Mouse (Mus musculus): Measurements from ENCODE around the gene Rin3. TPM values are rescaled to one million over a fixed set of nuclear protein-coding genes. Genes with fewer than 3 reads are reported as not detected.

Gene Rin3
- polyA plus RNA-seq, 1 experiment from 2014 or later = 1.7 TPM

GRCm38 (mm10) chr12:102251985-102252384 is 30.9 kb upstream of the Rin3 start:
- no peaks in the 10 kb centered on the region for H3K27me3 ChIP-seq (replicated peaks; ENCODE audit: control insufficient read depth, insufficient read depth, low read length)
- H3K9ac ChIP-seq (replicated peaks; ENCODE audit: low read depth, low read length) = no peak overlapping the region
- peaks cover 14% of the 10 kb centered on the region for H3K4me1 ChIP-seq (replicated peaks; ENCODE audit: control insufficient read depth, insufficient read depth, low read length)
- H3K27ac ChIP-seq (ENCODE audit: low read length) = no peak overlapping the region
- H3K4me3 ChIP-seq (replicated peaks; ENCODE audit: low read length) = no peak overlapping the region
- no peak overlapping the region for H3K4me2 ChIP-seq (ENCODE audit: low read length)
- 42% methylated on average over 3 of the region's 3 CpGs for WGBS
- no peaks in the 10 kb centered on the region; the same call in 1 of the 2 replicates for H3K9me3 ChIP-seq (ENCODE audit: control insufficient read depth, low read length)
- ATAC-seq = no peak
- no peaks in the 10 kb centered on the region for H3K36me3 ChIP-seq (ENCODE audit: control insufficient read depth, insufficient read depth)

GRCm38 (mm10) chr12:102252525-102252924 is 30.3 kb upstream of the Rin3 start:
- Histone ChIP-seq H3K4me2 (ENCODE audit: low read length) (no peak overlapping the region), H3K4me3 (replicated peaks; ENCODE audit: low read length) (no peak overlapping the region), H3K9me3 (ENCODE audit: control insufficient read depth, low read length) (no peaks in the 10 kb centered on the region; the same call in 1 of the 2 replicates), H3K9ac (replicated peaks; ENCODE audit: low read depth, low read length) (no peak overlapping the region), H3K27ac (ENCODE audit: low read length) (no peak overlapping the region), H3K27me3 (replicated peaks; ENCODE audit: control insufficient read depth, insufficient read depth, low read length) (no peaks in the 10 kb centered on the region), H3K36me3 (ENCODE audit: control insufficient read depth, insufficient read depth) (no peaks in the 10 kb centered on the region), H3K4me1 (replicated peaks; ENCODE audit: control insufficient read depth, insufficient read depth, low read length) (peaks cover 14% of the 10 kb centered on the region)
- ATAC-seq = no peak
- 67% methylated on average over 1 of the region's 1 CpGs for WGBS

GRCm38 (mm10) chr12:102255012-102255411 is 27.8 kb upstream of the Rin3 start:
- peaks cover 12% of the 10 kb centered on the region for H3K4me1 ChIP-seq (replicated peaks; ENCODE audit: control insufficient read depth, insufficient read depth, low read length)
- H3K27ac ChIP-seq (ENCODE audit: low read length) = no peak overlapping the region
- H3K27me3 ChIP-seq (replicated peaks; ENCODE audit: control insufficient read depth, insufficient read depth, low read length) = no peaks in the 10 kb centered on the region
- H3K9me3 ChIP-seq (ENCODE audit: control insufficient read depth, low read length) = no peaks in the 10 kb centered on the region
- H3K4me3 ChIP-seq (replicated peaks; ENCODE audit: low read length) = no peak overlapping the region
- H3K9ac ChIP-seq (replicated peaks; ENCODE audit: low read depth, low read length) = no peak overlapping the region
- ATAC-seq = no peak
- no peaks in the 10 kb centered on the region for H3K36me3 ChIP-seq (ENCODE audit: control insufficient read depth, insufficient read depth)
- no peak overlapping the region for H3K4me2 ChIP-seq (ENCODE audit: low read length)

GRCm38 (mm10) chr12:102258522-102259112 is 24.2 kb upstream of the Rin3 start:
- H3K9me3 ChIP-seq (ENCODE audit: control insufficient read depth, low read length) = no peaks in the 10 kb centered on the region
- 77% methylated on average over 3 of the region's 3 CpGs for WGBS
- H3K4me2 ChIP-seq (ENCODE audit: low read length) = no peak overlapping the region
- no peak overlapping the region for H3K9ac ChIP-seq (replicated peaks; ENCODE audit: low read depth, low read length)
- no peak overlapping the region for H3K27ac ChIP-seq (ENCODE audit: low read length)
- no peak for ATAC-seq
- no peaks in the 10 kb centered on the region for H3K4me1 ChIP-seq (replicated peaks; ENCODE audit: control insufficient read depth, insufficient read depth, low read length)
- H3K27me3 ChIP-seq (replicated peaks; ENCODE audit: control insufficient read depth, insufficient read depth, low read length) = no peaks in the 10 kb centered on the region
- H3K4me3 ChIP-seq (replicated peaks; ENCODE audit: low read length) = no peak overlapping the region
- H3K36me3 ChIP-seq (ENCODE audit: control insufficient read depth, insufficient read depth) = no peaks in the 10 kb centered on the region

- ATAC-seq = no peak
- no peak overlapping the region for H3K9ac ChIP-seq (replicated peaks; ENCODE audit: low read depth, low read length)
- H3K36me3 ChIP-seq (ENCODE audit: control insufficient read depth, insufficient read depth) = no peaks in the 10 kb centered on the region
- H3K27me3 ChIP-seq (replicated peaks; ENCODE audit: control insufficient read depth, insufficient read depth, low read length) = no peaks in the 10 kb centered on the region
- H3K4me2 ChIP-seq (ENCODE audit: low read length) = no peak overlapping the region
- no peaks in the 10 kb centered on the region for H3K4me1 ChIP-seq (replicated peaks; ENCODE audit: control insufficient read depth, insufficient read depth, low read length)
- no peaks in the 10 kb centered on the region for H3K9me3 ChIP-seq (ENCODE audit: control insufficient read depth, low read length)
- H3K27ac ChIP-seq (ENCODE audit: low read length) = no peak overlapping the region
- 75% methylated on average over 8 of the region's 8 CpGs for WGBS
- no peak overlapping the region for H3K4me3 ChIP-seq (replicated peaks; ENCODE audit: low read length)
Measured at GRCm38 (mm10) chr12:102261933-102262396, 20.9 kb upstream of the Rin3 start.

GRCm38 (mm10) chr12:102262809-102263208 is 20.0 kb upstream of the Rin3 start:
- ATAC-seq = no peak
- no peak overlapping the region for H3K4me3 ChIP-seq (replicated peaks; ENCODE audit: low read length)
- no peaks in the 10 kb centered on the region for H3K27me3 ChIP-seq (replicated peaks; ENCODE audit: control insufficient read depth, insufficient read depth, low read length)
- H3K27ac ChIP-seq (ENCODE audit: low read length) = no peak overlapping the region
- no peaks in the 10 kb centered on the region for H3K36me3 ChIP-seq (ENCODE audit: control insufficient read depth, insufficient read depth)
- no peak overlapping the region for H3K4me2 ChIP-seq (ENCODE audit: low read length)
- H3K9ac ChIP-seq (replicated peaks; ENCODE audit: low read depth, low read length) = no peak overlapping the region
- no peaks in the 10 kb centered on the region for H3K4me1 ChIP-seq (replicated peaks; ENCODE audit: control insufficient read depth, insufficient read depth, low read length)
- WGBS = 94% methylated on average over 2 of the region's 2 CpGs
- H3K9me3 ChIP-seq (ENCODE audit: control insufficient read depth, low read length) = no peaks in the 10 kb centered on the region

- Histone ChIP-seq H3K36me3 (ENCODE audit: control insufficient read depth, insufficient read depth) (no peaks in the 10 kb centered on the region), H3K27ac (ENCODE audit: low read length) (no peak overlapping the region), H3K9ac (replicated peaks; ENCODE audit: low read depth, low read length) (no peak overlapping the region), H3K4me3 (replicated peaks; ENCODE audit: low read length) (no peak overlapping the region), H3K4me1 (replicated peaks; ENCODE audit: control insufficient read depth, insufficient read depth, low read length) (no peaks in the 10 kb centered on the region), H3K4me2 (ENCODE audit: low read length) (no peak overlapping the region), H3K27me3 (replicated peaks; ENCODE audit: control insufficient read depth, insufficient read depth, low read length) (no peaks in the 10 kb centered on the region), H3K9me3 (ENCODE audit: control insufficient read depth, low read length) (no peaks in the 10 kb centered on the region)
- ATAC-seq = no peak
Measured at GRCm38 (mm10) chr12:102263249-102263648, 19.6 kb upstream of the Rin3 start.

- WGBS = 91% methylated on average over 8 of the region's 8 CpGs
- Histone ChIP-seq H3K36me3 (ENCODE audit: control insufficient read depth, insufficient read depth) (no peaks in the 10 kb centered on the region), H3K9me3 (ENCODE audit: control insufficient read depth, low read length) (no peaks in the 10 kb centered on the region), H3K4me1 (replicated peaks; ENCODE audit: control insufficient read depth, insufficient read depth, low read length) (no peaks in the 10 kb centered on the region), H3K4me3 (replicated peaks; ENCODE audit: low read length) (no peak overlapping the region), H3K27ac (ENCODE audit: low read length) (no peak overlapping the region), H3K27me3 (replicated peaks; ENCODE audit: control insufficient read depth, insufficient read depth, low read length) (no peaks in the 10 kb centered on the region), H3K4me2 (ENCODE audit: low read length) (no peak overlapping the region), H3K9ac (replicated peaks; ENCODE audit: low read depth, low read length) (no peak overlapping the region)
- no peak for ATAC-seq
Measured at GRCm38 (mm10) chr12:102266433-102266832, 16.4 kb upstream of the Rin3 start.

GRCm38 (mm10) chr12:102269144-102269543 is 13.7 kb upstream of the Rin3 start:
- Histone ChIP-seq H3K27me3 (replicated peaks; ENCODE audit: control insufficient read depth, insufficient read depth, low read length) (no peaks in the 10 kb centered on the region), H3K4me1 (replicated peaks; ENCODE audit: control insufficient read depth, insufficient read depth, low read length) (no peaks in the 10 kb centered on the region), H3K27ac (ENCODE audit: low read length) (no peak overlapping the region), H3K9me3 (ENCODE audit: control insufficient read depth, low read length) (no peaks in the 10 kb centered on the region), H3K4me3 (replicated peaks; ENCODE audit: low read length) (no peak overlapping the region), H3K36me3 (ENCODE audit: control insufficient read depth, insufficient read depth) (no peaks in the 10 kb centered on the region), H3K4me2 (ENCODE audit: low read length) (no peak overlapping the region), H3K9ac (replicated peaks; ENCODE audit: low read depth, low read length) (no peak overlapping the region)
- no peak for ATAC-seq
- 53% methylated on average over 2 of the region's 2 CpGs for WGBS
